Mouse (Mus musculus) MEL-GATA-1-ER (cell line): ENCODE measurements around the gene Igdcc3.
A peak's percentile ranks its signal among the peaks of the same experiment; 100 is the strongest.

Source experiments
- DNase-seq: peaks from one replicate; pipeline ENCODE4 v3.0.0-alpha.2; 2012; ENCODE audit warnings: low read depth; ENCODE audit errors: extremely low read depth

Igdcc3 gene

GRCm38 (mm10) chr9:65140936-65141305, at the start of gene Igdcc3:
TSS of gene Igdcc3 (plus strand) at chr9:65141189.
- DNase-seq = no peak

GRCm38 (mm10) chr9:65094237-65094636, 46.8 kb upstream of the Igdcc3 start:
- DNase-seq = no peak

GRCm38 (mm10) chr9:65100991-65101685, 39.9 kb upstream of the Igdcc3 start, which contains the start of gene Igdcc4:
TSS of gene Igdcc4 (plus strand) at chr9:65101486.
- no peak for DNase-seq

GRCm38 (mm10) chr9:65101686-65102376, 39.2 kb upstream of the Igdcc3 start:
- DNase-seq = no peak

GRCm38 (mm10) chr9:65102377-65103172, 38.4 kb upstream of the Igdcc3 start:
- DNase-seq = no peak

GRCm38 (mm10) chr9:65103173-65103752, 37.7 kb upstream of the Igdcc3 start:
- DNase-seq = no peak

GRCm38 (mm10) chr9:65106821-65107220, 34.2 kb upstream of the Igdcc3 start:
- no peak for DNase-seq

GRCm38 (mm10) chr9:65107893-65108292, 33.1 kb upstream of the Igdcc3 start:
- no peak for DNase-seq

- DNase-seq = no peak
These were observed 31.6 kb upstream of the Igdcc3 start for GRCm38 (mm10) chr9:65109132-65110072.

- DNase-seq = no peak
These were observed 29.3 kb upstream of the Igdcc3 start for GRCm38 (mm10) chr9:65111698-65112097.

GRCm38 (mm10) chr9:65113694-65114093, 27.3 kb upstream of the Igdcc3 start:
- DNase-seq = no peak

- no peak for DNase-seq
These were observed 25.1 kb upstream of the Igdcc3 start for GRCm38 (mm10) chr9:65115891-65116290.

- no peak for DNase-seq
These were observed 23.5 kb upstream of the Igdcc3 start for GRCm38 (mm10) chr9:65117516-65117915.

- DNase-seq = peak; percentile 30
These were observed 20.1 kb upstream of the Igdcc3 start for GRCm38 (mm10) chr9:65120935-65121334.

GRCm38 (mm10) chr9:65122545-65122944, 18.4 kb upstream of the Igdcc3 start:
- no peak for DNase-seq

- no peak for DNase-seq
These were observed 17.3 kb upstream of the Igdcc3 start for GRCm38 (mm10) chr9:65123552-65124168.

- peak; percentile 63 for DNase-seq
These were observed 12.7 kb upstream of the Igdcc3 start for GRCm38 (mm10) chr9:65128123-65128815.

GRCm38 (mm10) chr9:65131717-65132116, 9.3 kb upstream of the Igdcc3 start:
- no peak for DNase-seq

- peak; percentile 33 for DNase-seq
These were observed 7.2 kb upstream of the Igdcc3 start for GRCm38 (mm10) chr9:65133739-65134138.

- no peak for DNase-seq
These were observed 5.9 kb upstream of the Igdcc3 start for GRCm38 (mm10) chr9:65135126-65135525.
